Comparison of ENCODE assay signal across 8 mouse cellular contexts in genomic region chr15:81848301-81848700, GRCm38 (mm10). TPM values are rescaled to one million over a fixed set of nuclear protein-coding genes. Genes with fewer than 3 reads are reported as not detected.
DNase-seq lines count a peak whose midpoint lies in the region; ATAC-seq and TF ChIP-seq lines count a peak whose summit lies in the region.

No protein-coding gene starts in this region.

- no peak overlapping the region for H3K9ac ChIP-seq in intestine, postnatal 0 days (ENCODE audit: low read depth, low read length)
- no peak overlapping the region for H3K9ac ChIP-seq in intestine, embryonic 15.5 days
- no peak overlapping the region for H3K9ac ChIP-seq in CH12.LX (ENCODE audit: insufficient read depth, low read depth)
- H3K9ac ChIP-seq in liver, postnatal 0 days (replicated peaks): no peak overlapping the region

- H3K27ac ChIP-seq in intestine, postnatal 0 days (ENCODE audit: low read depth, low read length): no peak overlapping the region
- H3K27ac ChIP-seq in intestine, embryonic 15.5 days: no peak overlapping the region
- H3K27ac ChIP-seq in CH12.LX (ENCODE audit: insufficient read depth, low read depth): no peak overlapping the region
- H3K27ac ChIP-seq in liver, postnatal 0 days (ENCODE audit: low read depth): no peak overlapping the region
- no peak overlapping the region for H3K27ac ChIP-seq in spleen, adult 2 months (ENCODE audit: insufficient read depth, low read length)

- no peak for TF ChIP-seq EP300 in CH12.LX (IDR thresholded peaks at IDR 0.05; ENCODE audit: low read length)
- no peak for TF ChIP-seq EP300 in liver, postnatal 0 days (IDR thresholded peaks at IDR 0.05; ENCODE audit: low read depth)

- H3K79me2 ChIP-seq in CH12.LX (replicated peaks; ENCODE audit: control insufficient read depth, extremely low read depth, insufficient read depth, poor library complexity, severe bottlenecking): peaks cover 11% of the 10 kb centered on the region

- H3K27me3 ChIP-seq in intestine, postnatal 0 days (replicated peaks; ENCODE audit: control insufficient read depth, insufficient read depth, low read length): no peaks in the 10 kb centered on the region
- no peaks in the 10 kb centered on the region for H3K27me3 ChIP-seq in intestine, embryonic 15.5 days (replicated peaks)
- no peaks in the 10 kb centered on the region for H3K27me3 ChIP-seq in CH12.LX (replicated peaks)
- H3K27me3 ChIP-seq in liver, postnatal 0 days (ENCODE audit: insufficient read depth, low read length): no peaks in the 10 kb centered on the region
- H3K27me3 ChIP-seq in spleen, adult 2 months (ENCODE audit: control insufficient read depth, insufficient read depth, low read length): no peaks in the 10 kb centered on the region

- TF ChIP-seq POLR2A in CH12.LX (IDR thresholded peaks at IDR 0.05; ENCODE audit: low read depth, low read length): no peak
- TF ChIP-seq POLR2A in spleen, adult 2 months (IDR thresholded peaks at IDR 0.05; ENCODE audit: low read depth, low read length): no peak

- no peak for ATAC-seq in intestine, postnatal 0 days
- ATAC-seq in intestine, embryonic 15.5 days: no peak
- no peak for ATAC-seq in liver, postnatal 0 days

- H3K4me1 ChIP-seq in intestine, postnatal 0 days (replicated peaks; ENCODE audit: control insufficient read depth, insufficient read depth, low read length): no peaks in the 10 kb centered on the region; the same call in 1 of the 2 replicates
- H3K4me1 ChIP-seq in intestine, embryonic 15.5 days (replicated peaks): no peaks in the 10 kb centered on the region; the same call in 1 of the 2 replicates
- peaks cover 8 to 39% of the 10 kb centered on the region in 2 experiments for H3K4me1 ChIP-seq in CH12.LX (ENCODE audit: control insufficient read depth in 1 of 2, insufficient read depth in 2 of 2)
- peaks cover 6% of the 10 kb centered on the region; the same call in 1 of the 2 replicates for H3K4me1 ChIP-seq in liver, postnatal 0 days (ENCODE audit: insufficient read depth)
- H3K4me1 ChIP-seq in spleen, adult 2 months (ENCODE audit: control insufficient read depth, insufficient read depth, insufficient read length): no peaks in the 10 kb centered on the region

- peak; percentile 80 for DNase-seq in CH12.LX (ENCODE audit: extremely low read depth)
- peak; percentile 48 for DNase-seq in adrenal gland, postnatal 25 days
- peak; percentile 40 for DNase-seq in forelimb bud, embryonic 11.5 days (ENCODE audit: low read depth, low spot score)
- peak; percentile 76 for DNase-seq in liver, postnatal 0 days
- peak; percentile 46 to 66 for DNase-seq in spleen, adult 2 months (ENCODE audit: low read depth in 1 of 2, low spot score in 2 of 2)
- no peak for DNase-seq in urinary bladder, postnatal 25 days (ENCODE audit: low spot score)

- H3K9me3 ChIP-seq in intestine, postnatal 0 days (ENCODE audit: control insufficient read depth): no peaks in the 10 kb centered on the region
- no peaks in the 10 kb centered on the region for H3K9me3 ChIP-seq in intestine, embryonic 15.5 days
- no peaks in the 10 kb centered on the region for H3K9me3 ChIP-seq in CH12.LX (replicated peaks; ENCODE audit: low read length)
- no peaks in the 10 kb centered on the region for H3K9me3 ChIP-seq in liver, postnatal 0 days (ENCODE audit: low read length)

- TF ChIP-seq RAD21 in CH12.LX (IDR thresholded peaks at IDR 0.05; ENCODE audit: low read depth, low read length): peak; percentile 40

- H3K4me3 ChIP-seq in intestine, postnatal 0 days (ENCODE audit: low read depth, low read length): no peak overlapping the region
- H3K4me3 ChIP-seq in intestine, embryonic 15.5 days (replicated peaks): no peak overlapping the region
- H3K4me3 ChIP-seq in CH12.LX (replicated peaks in 1 of 3; ENCODE audit: low read depth in 2 of 3, low read length in 2 of 3, poor library complexity in 1 of 3): no peak overlapping the region
- no peak overlapping the region for H3K4me3 ChIP-seq in liver, postnatal 0 days (ENCODE audit: low read depth, low read length)
- H3K4me3 ChIP-seq in spleen, adult 2 months (ENCODE audit: extremely low read depth, insufficient read depth, insufficient read length): no peak overlapping the region

- H3K36me3 ChIP-seq in intestine, postnatal 0 days (ENCODE audit: control insufficient read depth, insufficient read depth): peaks cover 44% of the 10 kb centered on the region
- H3K36me3 ChIP-seq in intestine, embryonic 15.5 days: peaks cover 32% of the 10 kb centered on the region
- H3K36me3 ChIP-seq in CH12.LX (replicated peaks in 1 of 2; ENCODE audit: control insufficient read depth in 1 of 2, insufficient read depth in 1 of 2, low read length in 1 of 2): peaks cover 43 to 67% of the 10 kb centered on the region in 2 experiments
- peaks cover 32% of the 10 kb centered on the region for H3K36me3 ChIP-seq in liver, postnatal 0 days (replicated peaks; ENCODE audit: insufficient read depth, low read length)
- peaks cover 31% of the 10 kb centered on the region for H3K36me3 ChIP-seq in spleen, adult 2 months (ENCODE audit: control insufficient read depth, insufficient read depth, low read length)

- peak; percentile 84 for TF ChIP-seq CTCF in intestine, postnatal 0 days (IDR thresholded peaks at IDR 0.05; ENCODE audit: low read depth)
- peak; percentile 57 to 79; a peak in 3 of 4 replicates for TF ChIP-seq CTCF in CH12.LX (conservative IDR thresholded peaks at IDR 0.05 in 1 of 2, IDR thresholded peaks at IDR 0.05 in 1 of 2; ENCODE audit: low read depth in 2 of 2, low read length in 2 of 2)
- TF ChIP-seq CTCF in liver, postnatal 0 days (IDR thresholded peaks at IDR 0.05; ENCODE audit: low read depth): peak; percentile 88
- TF ChIP-seq CTCF in spleen, adult 2 months (IDR thresholded peaks at IDR 0.05; ENCODE audit: extremely low read depth, insufficient read depth, insufficient read length, insufficient replicate concordance): peak; percentile 71; the same call in 1 of the 2 replicates

- dilution Hi-C loops in CH12.LX (cut with MboI; ENCODE audit: extremely low pct_ligation_motif_present, extremely low pct_unique_long_range_greater_than_20kb, low sequenced_read_pairs): no loop called here

- WGBS in intestine, postnatal 0 days: 29% methylated on average over 7 of the region's 7 CpGs
- WGBS in intestine, embryonic 15.5 days: 43% methylated on average over 7 of the region's 7 CpGs
- 30% methylated on average over 7 of the region's 7 CpGs for WGBS in liver, postnatal 0 days (ENCODE audit: insufficient replicate concordance)
- WGBS in spleen, adult 2 months: 33% methylated on average over 7 of the region's 7 CpGs

- no peak overlapping the region for H3K4me2 ChIP-seq in intestine, postnatal 0 days (replicated peaks; ENCODE audit: low read depth)
- H3K4me2 ChIP-seq in intestine, embryonic 15.5 days (replicated peaks): no peak overlapping the region
- H3K4me2 ChIP-seq in CH12.LX (ENCODE audit: insufficient read depth, low read depth, poor library complexity, severe bottlenecking): no peak overlapping the region
- no peak overlapping the region for H3K4me2 ChIP-seq in liver, postnatal 0 days (ENCODE audit: low read depth, low read length)

- in situ Hi-C loops in CH12.LX (cut with MboI; ENCODE audit: low pct_ligation_motif_present, low pct_unique_long_range_greater_than_20kb, low sequenced_read_pairs): no loop called here

TF ChIP-seq in CH12.LX, 34 proteins besides CTCF, POLR2A, EP300 and RAD21:
- TF ChIP-seq SMC3 (IDR thresholded peaks at IDR 0.05; ENCODE audit: low read depth, low read length) (peak; percentile 37), ZNF384 (IDR thresholded peaks at IDR 0.05; ENCODE audit: low read depth, low read length) (0 out of 2 replicates have a peak, but pooled peaks have one; percentile 18), MAX (IDR thresholded peaks at IDR 0.05; ENCODE audit: low read length) (no peak), POLR2AphosphoS2 (IDR thresholded peaks at IDR 0.05; ENCODE audit: low read depth, low read length) (no peak)

RNA-seq across cellular contexts. Expression of gene Tob2, which starts 10.3 kb away (rescaled TPM):
- 19.8 and 22.1 TPM in 2 replicates for polyA plus RNA-seq in intestine, postnatal 0 days (2015; fragmentation: Nextera tagmentation; extraction: Ambion mirVana)
- 25.9 and 26.0 TPM in 2 replicates for polyA plus RNA-seq in intestine, embryonic 15.5 days (2015; fragmentation: Nextera tagmentation; extraction: Ambion mirVana)
- total RNA-seq in CH12.LX (2012; rRNA removed): 21.8 and 25.3 TPM in 2 replicates
- total RNA-seq in CH12.LX (2014; rRNA removed): 5.0 and 5.6 TPM in 2 replicates
- polyA plus RNA-seq in CH12.LX (2012; ENCODE audit: insufficient read length, low read depth): 18.9 and 22.0 TPM in 2 replicates
- 72.3 and 86.1 TPM in 2 replicates for total RNA-seq in adrenal gland, postnatal 25 days (2021)
- polyA plus RNA-seq in liver, postnatal 0 days (2015; fragmentation: Nextera tagmentation; extraction: Ambion mirVana): 10.9 and 12.3 TPM in 2 replicates
- 24.8 and 36.6 TPM in 2 replicates for polyA plus RNA-seq in spleen, adult 2 months (2012; rRNA removed)

RNA-seq across cellular contexts. Expression of gene Phf5a, which starts 23.4 kb away (rescaled TPM):
- 75.9 and 79.2 TPM in 2 replicates for polyA plus RNA-seq in intestine, postnatal 0 days (2015; fragmentation: Nextera tagmentation; extraction: Ambion mirVana)
- 120 and 152 TPM in 2 replicates for polyA plus RNA-seq in intestine, embryonic 15.5 days (2015; fragmentation: Nextera tagmentation; extraction: Ambion mirVana)
- total RNA-seq in CH12.LX (2012; rRNA removed) (86.3 and 126 TPM in 2 replicates), CH12.LX (2014; rRNA removed) (116 and 137 TPM in 2 replicates)
- polyA plus RNA-seq in CH12.LX (2012; ENCODE audit: insufficient read length, low read depth): 177 and 228 TPM in 2 replicates
- 53.8 and 58.7 TPM in 2 replicates for total RNA-seq in adrenal gland, postnatal 25 days (2021)
- 61.5 and 63.0 TPM in 2 replicates for polyA plus RNA-seq in liver, postnatal 0 days (2015; fragmentation: Nextera tagmentation; extraction: Ambion mirVana)
- polyA plus RNA-seq in spleen, adult 2 months (2012; rRNA removed): 22.7 and 29.8 TPM in 2 replicates

RNA-seq across cellular contexts. Expression of gene Aco2, which starts 23.8 kb away (rescaled TPM):
- 192 and 209 TPM in 2 replicates for polyA plus RNA-seq in intestine, postnatal 0 days (2015; fragmentation: Nextera tagmentation; extraction: Ambion mirVana)
- 227 and 239 TPM in 2 replicates for polyA plus RNA-seq in intestine, embryonic 15.5 days (2015; fragmentation: Nextera tagmentation; extraction: Ambion mirVana)
- total RNA-seq in CH12.LX (2012; rRNA removed) (177 and 190 TPM in 2 replicates), CH12.LX (2014; rRNA removed) (150 and 161 TPM in 2 replicates)
- polyA plus RNA-seq in CH12.LX (2012; ENCODE audit: insufficient read length, low read depth): 205 and 222 TPM in 2 replicates
- 641 and 903 TPM in 2 replicates for total RNA-seq in adrenal gland, postnatal 25 days (2021)
- polyA plus RNA-seq in liver, postnatal 0 days (2015; fragmentation: Nextera tagmentation; extraction: Ambion mirVana): 86.7 and 87.0 TPM in 2 replicates
- 68.7 and 80.4 TPM in 2 replicates for polyA plus RNA-seq in spleen, adult 2 months (2012; rRNA removed)

RNA-seq across cellular contexts. Expression of gene Tef, which starts 46.1 kb away (rescaled TPM):
- polyA plus RNA-seq in intestine, postnatal 0 days (2015; fragmentation: Nextera tagmentation; extraction: Ambion mirVana): 13.4 and 16.0 TPM in 2 replicates
- polyA plus RNA-seq in intestine, embryonic 15.5 days (2015; fragmentation: Nextera tagmentation; extraction: Ambion mirVana): 15.9 and 17.7 TPM in 2 replicates
- total RNA-seq in CH12.LX (2012; rRNA removed) (12.8 and 14.9 TPM in 2 replicates), CH12.LX (2014; rRNA removed) (14.4 and 14.7 TPM in 2 replicates)
- polyA plus RNA-seq in CH12.LX (2012; ENCODE audit: insufficient read length, low read depth): 15.8 and 17.2 TPM in 2 replicates
- total RNA-seq in adrenal gland, postnatal 25 days (2021): 111 and 146 TPM in 2 replicates
- 14.0 and 16.3 TPM in 2 replicates for polyA plus RNA-seq in liver, postnatal 0 days (2015; fragmentation: Nextera tagmentation; extraction: Ambion mirVana)
- 21.2 and 21.9 TPM in 2 replicates for polyA plus RNA-seq in spleen, adult 2 months (2012; rRNA removed)
